Mouse (Mus musculus) heart, embryonic 15.5 days (tissue): Measurements from ENCODE around the gene Tnpo3. TPM values are rescaled to one million over a fixed set of nuclear protein-coding genes. Genes with fewer than 3 reads are reported as not detected.

Experiments used
- ATAC-seq: fragments of 200-750 bp; cut with Nextera tagmentation; replicated peaks from 2 replicates; pipeline ENCODE4 v1.8.0; 2017; ENCODE audit warnings: low read depth, moderate TSS enrichment; ENCODE audit not compliant: insufficient number of reproducible peaks, insufficient read depth, low FRiP score
- H3K27ac ChIP-seq: fragments of 300-500 bp; sonication (generic); 2 replicates; pipeline ENCODE4 v1.5.1; 2015; ENCODE audit warnings: mild to moderate bottlenecking, inconsistent platforms
- H3K27me3 ChIP-seq: fragments of 300-500 bp; sonication (generic); 2 replicates; pipeline ENCODE4 v1.6.1; 2015; ENCODE audit warnings: inconsistent platforms
- H3K36me3 ChIP-seq: fragments of 300-500 bp; sonication (generic); 2 replicates; pipeline ENCODE4 v1.6.1; 2015; ENCODE audit warnings: mild to moderate bottlenecking, inconsistent platforms
- H3K4me1 ChIP-seq: fragments of 300-500 bp; sonication (generic); replicated peaks from 2 replicates; pipeline ENCODE4 v1.6.1; 2015; ENCODE audit warnings: inconsistent platforms
- H3K4me2 ChIP-seq: fragments of 300-500 bp; sonication (generic); 2 replicates; pipeline ENCODE4 v1.6.1; 2015; ENCODE audit warnings: inconsistent platforms, mild to moderate bottlenecking, moderate library complexity
- H3K4me3 ChIP-seq: fragments of 300-500 bp; sonication (generic); 2 replicates; pipeline ENCODE4 v1.5.1; 2015; ENCODE audit warnings: mild to moderate bottlenecking, inconsistent platforms
- H3K9ac ChIP-seq: fragments of 300-500 bp; sonication (generic); 2 replicates; pipeline ENCODE4 v1.6.1; 2015; ENCODE audit warnings: mild to moderate bottlenecking, inconsistent platforms
- H3K9me3 ChIP-seq: fragments of 300-500 bp; sonication (generic); replicated peaks from 2 replicates; pipeline ENCODE4 v1.6.1; 2016; ENCODE audit warnings: inconsistent platforms
- WGBS: fragments of 180-500 bp; shearing (Covaris S2); methylation state at CpG from one replicate; pipeline ENCODE4 v1.1.7; 2015; ENCODE audit warnings: mixed read lengths; 5-methylcytosine and 5-hydroxymethylcytosine counted together
- polyA plus RNA-seq: library from polyadenylated mRNA; unstranded; fragments of >200 nt; fragmentation: Nextera tagmentation; extraction: Ambion mirVana; gene quantifications from 2 replicates; pipeline ENCODE4 v1.2.1, GENCODE M21; 2015

Gene Tnpo3
- 55.1 and 63.6 TPM in 2 replicates for polyA plus RNA-seq

- Histone ChIP-seq H3K9me3 (no peaks in the 10 kb centered on the region), H3K4me3 (peak within 1 kb of the TSS; percentile 80), H3K4me2 (peak within 1 kb of the TSS; percentile 82), H3K9ac (peak within 1 kb of the TSS; percentile 90), H3K36me3 (no peaks in the 10 kb centered on the region), H3K4me1 (peaks cover 22% of the 10 kb centered on the region), H3K27ac (peak within 1 kb of the TSS; percentile 95), H3K27me3 (no peaks in the 10 kb centered on the region; the same call in 1 of the 2 replicates)
- under 1% methylated on average over 67 of the region's 67 CpGs for WGBS
- peak; percentile 95 for ATAC-seq
Observed at GRCm38 (mm10) chr6:29609111-29610019, at the start of gene Tnpo3. Tnpo3 (minus strand) TSS chr6:29609887.

- 86% methylated on average over 3 of the region's 3 CpGs for WGBS
- H3K4me3 ChIP-seq = no peak overlapping the region
- no peak overlapping the region for H3K9ac ChIP-seq
- no peak overlapping the region for H3K27ac ChIP-seq
- no peak for ATAC-seq
- no peaks in the 10 kb centered on the region for H3K36me3 ChIP-seq
- no peaks in the 10 kb centered on the region for H3K9me3 ChIP-seq
- H3K27me3 ChIP-seq = no peaks in the 10 kb centered on the region
- no peaks in the 10 kb centered on the region for H3K4me1 ChIP-seq
- no peak overlapping the region for H3K4me2 ChIP-seq
Observed at GRCm38 (mm10) chr6:29658626-29659475, 49.2 kb upstream of the Tnpo3 start.

- Histone ChIP-seq H3K4me2 (no peak overlapping the region), H3K27me3 (0 out of 2 replicates have a peak, but pooled peaks cover 5% of the 10 kb centered on the region), H3K4me1 (peaks cover 2% of the 10 kb centered on the region; the same call in 1 of the 2 replicates), H3K9me3 (no peaks in the 10 kb centered on the region), H3K4me3 (no peak overlapping the region), H3K36me3 (no peaks in the 10 kb centered on the region), H3K9ac (no peak overlapping the region), H3K27ac (no peak overlapping the region)
- ATAC-seq = no peak
Observed at GRCm38 (mm10) chr6:29653271-29653670, 43.6 kb upstream of the Tnpo3 start.

- Histone ChIP-seq H3K9ac (no peak overlapping the region), H3K27me3 (0 out of 2 replicates have a peak, but pooled peaks cover 5% of the 10 kb centered on the region), H3K36me3 (no peaks in the 10 kb centered on the region), H3K4me2 (no peak overlapping the region), H3K4me1 (peaks cover 2% of the 10 kb centered on the region; the same call in 1 of the 2 replicates), H3K4me3 (no peak overlapping the region), H3K9me3 (no peaks in the 10 kb centered on the region), H3K27ac (no peak overlapping the region)
- ATAC-seq = no peak
- 64% methylated on average over 10 of the region's 10 CpGs for whole genome bisulfite sequencing
Observed at GRCm38 (mm10) chr6:29650170-29650549, 40.5 kb upstream of the Tnpo3 start.

- no peak for ATAC-seq
- no peak overlapping the region for H3K27ac ChIP-seq
- H3K4me2 ChIP-seq = no peak overlapping the region
- H3K4me3 ChIP-seq = no peak overlapping the region
- WGBS = 32% methylated on average over 14 of the region's 14 CpGs
- H3K9me3 ChIP-seq = no peaks in the 10 kb centered on the region
- H3K36me3 ChIP-seq = no peaks in the 10 kb centered on the region
- peaks cover 2% of the 10 kb centered on the region; the same call in 1 of the 2 replicates for H3K4me1 ChIP-seq
- no peak overlapping the region for H3K9ac ChIP-seq
- H3K27me3 ChIP-seq = 0 out of 2 replicates have a peak, but pooled peaks cover 5% of the 10 kb centered on the region
Observed at GRCm38 (mm10) chr6:29649494-29650169, 39.9 kb upstream of the Tnpo3 start.

- Histone ChIP-seq H3K4me1 (no peaks in the 10 kb centered on the region), H3K9ac (no peak overlapping the region), H3K27me3 (peaks cover 7% of the 10 kb centered on the region; the same call in 1 of the 2 replicates), H3K9me3 (0 out of 2 replicates have a peak, but pooled peaks cover 3% of the 10 kb centered on the region), H3K27ac (no peak overlapping the region), H3K4me3 (no peak overlapping the region), H3K4me2 (no peak overlapping the region), H3K36me3 (no peaks in the 10 kb centered on the region)
- no peak for ATAC-seq
- WGBS = 81% methylated on average over 4 of the region's 4 CpGs
Observed at GRCm38 (mm10) chr6:29641816-29642215, 32.1 kb upstream of the Tnpo3 start.

GRCm38 (mm10) chr6:29639580-29640419 is 30.1 kb upstream of the Tnpo3 start:
- Histone ChIP-seq H3K36me3 (no peaks in the 10 kb centered on the region), H3K9me3 (0 out of 2 replicates have a peak, but pooled peaks cover 3% of the 10 kb centered on the region), H3K9ac (no peak overlapping the region), H3K4me3 (no peak overlapping the region), H3K27ac (no peak overlapping the region), H3K4me1 (no peaks in the 10 kb centered on the region), H3K4me2 (no peak overlapping the region), H3K27me3 (peaks cover 7% of the 10 kb centered on the region; the same call in 1 of the 2 replicates)
- WGBS = 34% methylated on average over 7 of the region's 7 CpGs
- ATAC-seq = no peak

GRCm38 (mm10) chr6:29638844-29639460 is 29.3 kb upstream of the Tnpo3 start:
- ATAC-seq = no peak
- Histone ChIP-seq H3K9me3 (0 out of 2 replicates have a peak, but pooled peaks cover 3% of the 10 kb centered on the region), H3K27me3 (peaks cover 7% of the 10 kb centered on the region; the same call in 1 of the 2 replicates), H3K36me3 (no peaks in the 10 kb centered on the region), H3K4me2 (peak overlapping the region; percentile 25; the same call in 1 of the 2 replicates), H3K4me1 (no peaks in the 10 kb centered on the region), H3K27ac (no peak overlapping the region), H3K4me3 (no peak overlapping the region), H3K9ac (no peak overlapping the region)
- WGBS = 9% methylated on average over 16 of the region's 16 CpGs

- Histone ChIP-seq H3K36me3 (no peaks in the 10 kb centered on the region), H3K27me3 (peaks cover 8% of the 10 kb centered on the region), H3K4me1 (no peaks in the 10 kb centered on the region), H3K4me3 (no peak overlapping the region), H3K27ac (no peak overlapping the region), H3K9me3 (0 out of 2 replicates have a peak, but pooled peaks cover 3% of the 10 kb centered on the region), H3K4me2 (no peak overlapping the region), H3K9ac (no peak overlapping the region)
- ATAC-seq = no peak
- 72% methylated on average over 3 of the region's 3 CpGs for WGBS
Observed at GRCm38 (mm10) chr6:29637397-29638373, 28.0 kb upstream of the Tnpo3 start.
